In the genomic region with DNA sequence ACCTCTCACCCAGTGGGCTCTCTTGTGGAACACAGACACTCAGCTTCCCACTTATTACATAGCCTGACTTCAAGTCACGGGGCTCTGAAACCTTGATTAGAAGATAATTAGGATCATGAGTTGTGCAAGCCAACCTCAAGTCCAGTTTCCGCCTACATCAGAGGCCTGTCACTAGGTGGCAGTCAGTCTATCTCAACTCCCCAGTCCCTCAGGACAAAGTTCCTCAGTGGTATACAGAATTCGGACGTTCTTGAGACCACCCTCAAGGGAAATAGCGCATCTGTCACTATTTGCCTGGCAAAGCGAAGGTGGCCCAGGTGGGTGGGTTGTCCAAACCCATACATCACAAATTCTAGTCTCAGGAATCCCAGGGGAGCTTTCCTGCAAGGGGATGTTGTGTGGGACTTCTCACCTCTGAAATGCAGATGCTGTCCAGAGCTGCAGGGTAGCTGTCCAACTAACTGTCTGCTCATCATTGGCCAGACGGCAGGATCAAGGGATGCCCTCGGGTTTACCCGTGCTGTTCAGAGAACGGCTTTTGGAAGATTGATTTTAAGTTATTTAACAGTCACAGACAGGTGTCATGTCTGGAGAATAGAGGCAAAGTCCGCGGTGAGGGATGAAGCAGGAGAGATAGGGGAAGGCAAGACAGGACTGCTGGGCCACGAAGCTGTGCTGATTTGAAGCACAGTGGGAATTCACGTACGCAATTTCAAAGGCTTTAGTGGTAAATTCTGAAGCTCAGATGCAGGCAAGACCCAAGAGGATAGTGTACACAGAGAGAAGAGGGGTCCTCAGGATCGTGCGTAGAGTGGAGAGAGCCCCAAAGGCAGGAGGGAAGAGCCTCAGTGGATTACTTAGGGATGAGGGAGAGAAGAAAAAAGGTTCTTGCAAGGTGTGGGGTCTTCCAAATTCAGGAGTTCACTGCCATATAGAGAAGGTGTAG, we compare ENCODE assay signal across 7 mouse cellular contexts. TPM values are rescaled to one million over a fixed set of nuclear protein-coding genes. Genes with fewer than 3 reads are reported as not detected.
DNase-seq lines count a peak whose midpoint lies in the region; ATAC-seq and TF ChIP-seq lines count a peak whose summit lies in the region.

No protein-coding gene starts in this region.

- WGBS in embryonic facial prominence, embryonic 11.5 days = 33% methylated on average over 17 of the region's 17 CpGs
- 30% methylated on average over 17 of the region's 17 CpGs for WGBS in hindbrain, embryonic 15.5 days
- WGBS in liver, embryonic 14.5 days (ENCODE audit: insufficient replicate concordance) = 25% methylated on average over 17 of the region's 17 CpGs
- 12% methylated on average over 17 of the region's 17 CpGs for WGBS in small intestine, adult 2 months

- intact Hi-C loops in left cerebral cortex, postnatal 10 days (cut with DNase I) = loop anchor here (5.0 kb wide), 1 partner anchor 142 kb away; a partner anchor contains a TSS

- no peaks in the 10 kb centered on the region for H3K27me3 ChIP-seq in embryonic facial prominence, embryonic 11.5 days (ENCODE audit: control insufficient read depth, insufficient read depth, low read length)
- no peaks in the 10 kb centered on the region for H3K27me3 ChIP-seq in hindbrain, embryonic 15.5 days
- peaks cover 20% of the 10 kb centered on the region for H3K27me3 ChIP-seq in liver, embryonic 14.5 days (ENCODE audit: control insufficient read depth, insufficient read depth, low read length)
- H3K27me3 ChIP-seq in small intestine, adult 2 months (ENCODE audit: control insufficient read depth, insufficient read depth, low read length) = no peaks in the 10 kb centered on the region

- TF ChIP-seq EP300 in liver, embryonic 14.5 days (IDR thresholded peaks at IDR 0.05; ENCODE audit: low read depth) = no peak

- peak overlapping the region; percentile 90 for H3K4me2 ChIP-seq in embryonic facial prominence, embryonic 11.5 days (ENCODE audit: low read depth, low read length)
- peak overlapping the region; percentile 83 for H3K4me2 ChIP-seq in hindbrain, embryonic 15.5 days
- peak overlapping the region; percentile 93 for H3K4me2 ChIP-seq in liver, embryonic 14.5 days (ENCODE audit: low read depth)

- peak overlapping the region; percentile 99 for H3K9ac ChIP-seq in embryonic facial prominence, embryonic 11.5 days (replicated peaks; ENCODE audit: low read length)
- H3K9ac ChIP-seq in hindbrain, embryonic 15.5 days = peak overlapping the region; percentile 100
- peak overlapping the region; percentile 31; the same call in 1 of the 2 replicates for H3K9ac ChIP-seq in liver, embryonic 14.5 days (replicated peaks)

- no peak for TF ChIP-seq POLR2A in small intestine, adult 2 months (IDR thresholded peaks at IDR 0.05; ENCODE audit: low read depth, low read length)

- peak; percentile 64 for DNase-seq in A20 (ENCODE audit: low read depth, low spot score)
- peak; percentile 60 for DNase-seq in CD4-positive helper T cell, adult 2 months (ENCODE audit: low read depth, low spot score)
- DNase-seq in embryonic facial prominence, embryonic 11.5 days (ENCODE audit: low spot score) = no peak
- DNase-seq in liver, embryonic 14.5 days (ENCODE audit: low read depth in 3 of 3, low spot score in 3 of 3) = no peak
- no peak for DNase-seq in left cerebral cortex, postnatal 10 days (ENCODE audit: extremely low spot score in 1 of 2, low spot score in 2 of 2)

- H3K36me3 ChIP-seq in embryonic facial prominence, embryonic 11.5 days (replicated peaks; ENCODE audit: control insufficient read depth, insufficient read depth, low read depth, low read length) = no peaks in the 10 kb centered on the region; the same call in 1 of the 2 replicates
- H3K36me3 ChIP-seq in hindbrain, embryonic 15.5 days = peaks cover 5% of the 10 kb centered on the region; the same call in 1 of the 2 replicates
- no peaks in the 10 kb centered on the region; the same call in 1 of the 2 replicates for H3K36me3 ChIP-seq in liver, embryonic 14.5 days (replicated peaks; ENCODE audit: control insufficient read depth, insufficient read depth, low read depth)
- peaks cover 2% of the 10 kb centered on the region; the same call in 1 of the 2 replicates for H3K36me3 ChIP-seq in small intestine, adult 2 months (ENCODE audit: control insufficient read depth, insufficient read depth, low read length)

- H3K4me1 ChIP-seq in embryonic facial prominence, embryonic 11.5 days (ENCODE audit: control insufficient read depth, insufficient read depth, low read length) = no peaks in the 10 kb centered on the region
- H3K4me1 ChIP-seq in hindbrain, embryonic 15.5 days (replicated peaks) = peaks cover 43% of the 10 kb centered on the region
- H3K4me1 ChIP-seq in liver, embryonic 14.5 days (replicated peaks; ENCODE audit: control insufficient read depth in 2 of 2, insufficient read depth in 2 of 2, low read length in 1 of 2) = peaks cover 2 to 12% of the 10 kb centered on the region in 2 experiments; a peak in 3 of 4 replicates
- peaks cover 10% of the 10 kb centered on the region for H3K4me1 ChIP-seq in small intestine, adult 2 months (ENCODE audit: control insufficient read depth, insufficient read depth, insufficient read length, low read length)

- peak; percentile 2; the same call in 1 of the 2 replicates for ATAC-seq in embryonic facial prominence, embryonic 11.5 days (replicated peaks; ENCODE audit: insufficient number of reproducible peaks, low FRiP score, low TSS enrichment, low read depth)
- ATAC-seq in hindbrain, embryonic 15.5 days (ENCODE audit: low FRiP score, low read depth) = no peak; the same call in 1 of the 2 replicates
- no peak for ATAC-seq in liver, embryonic 14.5 days (ENCODE audit: insufficient read depth)

- peak overlapping the region; percentile 89 for H3K4me3 ChIP-seq in embryonic facial prominence, embryonic 11.5 days (ENCODE audit: low read depth, low read length)
- H3K4me3 ChIP-seq in hindbrain, embryonic 15.5 days = peak overlapping the region; percentile 86
- peak overlapping the region; percentile 84 to 89; a peak in 3 of 4 replicates for H3K4me3 ChIP-seq in liver, embryonic 14.5 days (ENCODE audit: insufficient read depth in 1 of 2, low read depth in 2 of 2, low read length in 2 of 2)
- peak overlapping the region; percentile 99 for H3K4me3 ChIP-seq in small intestine, adult 2 months (ENCODE audit: low read depth, low read length)

- H3K27ac ChIP-seq in embryonic facial prominence, embryonic 11.5 days (replicated peaks; ENCODE audit: low read depth, low read length) = no peak overlapping the region
- peak overlapping the region; percentile 98 for H3K27ac ChIP-seq in hindbrain, embryonic 15.5 days (replicated peaks)
- H3K27ac ChIP-seq in liver, embryonic 14.5 days = no peak overlapping the region
- no peak overlapping the region for H3K27ac ChIP-seq in small intestine, adult 2 months (ENCODE audit: insufficient read depth, low read depth, low read length)

- TF ChIP-seq CTCF in liver, embryonic 14.5 days (IDR thresholded peaks at IDR 0.05; ENCODE audit: low read depth) = peak; percentile 61
- peak; percentile 40; the same call in 1 of the 2 replicates for TF ChIP-seq CTCF in small intestine, adult 2 months (IDR thresholded peaks at IDR 0.05; ENCODE audit: extremely low read depth, insufficient read length, insufficient replicate concordance, low read depth, low read length)

- H3K9me3 ChIP-seq in embryonic facial prominence, embryonic 11.5 days (replicated peaks; ENCODE audit: control insufficient read depth, low read length) = no peaks in the 10 kb centered on the region
- H3K9me3 ChIP-seq in hindbrain, embryonic 15.5 days = no peaks in the 10 kb centered on the region
- no peaks in the 10 kb centered on the region for H3K9me3 ChIP-seq in liver, embryonic 14.5 days (ENCODE audit: control insufficient read depth, low read length)

RNA-seq across cellular contexts. Expression of a gene that starts 1.0 kb away (rescaled TPM):
- 63.9 and 64.6 TPM in 2 replicates for polyA plus RNA-seq in embryonic facial prominence, embryonic 11.5 days (2014; fragmentation: Nextera tagmentation; extraction: Ambion mirVana)
- 55.1 and 56.5 TPM in 2 replicates for polyA plus RNA-seq in hindbrain, embryonic 15.5 days (2015; fragmentation: Nextera tagmentation; extraction: Ambion mirVana)
- 4.2 and 5.4 TPM in 2 replicates for polyA plus RNA-seq in liver, embryonic 14.5 days (2012; rRNA removed)
- polyA plus RNA-seq in liver, embryonic 14.5 days (2014; fragmentation: Nextera tagmentation; extraction: Ambion mirVana) = 3.3 and 3.9 TPM in 2 replicates
- 7.5 and 17.3 TPM in 2 replicates for polyA plus RNA-seq in small intestine, adult 2 months (2012; rRNA removed)
- 100 to 1,000 TPM; 123 to 130 TPM for total RNA-seq in left cerebral cortex, postnatal 10 days (2021)

Comparison
In these comparisons a context has a peak if more than half of its experiments do, and no peak if none do; other contexts are left out.
1. DNase-seq: peak in A20 (single experiment) and CD4-positive helper T cell, adult 2 months (single experiment); none in embryonic facial prominence, embryonic 11.5 days (single experiment), liver, embryonic 14.5 days (0 of 3) and left cerebral cortex, postnatal 10 days (0 of 2).
2. H3K9ac ChIP-seq: peak in every context shown above with its lines; median percentile 100 in hindbrain, embryonic 15.5 days; 99 in embryonic facial prominence, embryonic 11.5 days; 31 in liver, embryonic 14.5 days.
3. Peak in every context shown above with its lines, with median percentiles within 50 percentile points of each other: H3K4me2 ChIP-seq and H3K4me3 ChIP-seq.